Mouse (Mus musculus) embryonic facial prominence, embryonic 15.5 days (tissue): Measurements from ENCODE around the gene Bach2. TPM values are rescaled to one million over a fixed set of nuclear protein-coding genes. Genes with fewer than 3 reads are reported as not detected.

Experiments used
- ATAC-seq: fragments of 200-750 bp; cut with Nextera tagmentation; 2 replicates; pipeline ENCODE4 v1.8.0; 2017; ENCODE audit warnings: low read depth, moderate TSS enrichment; ENCODE audit not compliant: insufficient number of reproducible peaks, low FRiP score, low TSS enrichment
- H3K27ac ChIP-seq: fragments of 300-500 bp; sonication (generic); replicated peaks from 2 replicates; pipeline ENCODE4 v1.5.1; 2015; ENCODE audit warnings: mild to moderate bottlenecking, inconsistent platforms
- H3K27me3 ChIP-seq: fragments of 300-500 bp; sonication (generic); 2 replicates; pipeline ENCODE4 v1.6.1; 2015; ENCODE audit warnings: inconsistent platforms
- H3K36me3 ChIP-seq: fragments of 300-500 bp; sonication (generic); 2 replicates; pipeline ENCODE4 v1.6.1; 2015; ENCODE audit warnings: mild to moderate bottlenecking, inconsistent platforms
- H3K4me1 ChIP-seq: fragments of 300-500 bp; sonication (generic); 2 replicates; pipeline ENCODE4 v1.6.1; 2015; ENCODE audit warnings: inconsistent platforms
- H3K4me2 ChIP-seq: fragments of 300-500 bp; sonication (generic); replicated peaks from 2 replicates; pipeline ENCODE4 v1.6.1; 2015; ENCODE audit warnings: mild to moderate bottlenecking, inconsistent platforms
- H3K4me3 ChIP-seq: fragments of 300-500 bp; sonication (generic); replicated peaks from 2 replicates; pipeline ENCODE4 v1.5.1; 2015; ENCODE audit warnings: mild to moderate bottlenecking, inconsistent platforms
- H3K9ac ChIP-seq: fragments of 300-500 bp; sonication (generic); 2 replicates; pipeline ENCODE4 v1.6.1; 2015; ENCODE audit warnings: inconsistent platforms
- H3K9me3 ChIP-seq: fragments of 300-500 bp; sonication (generic); replicated peaks from 2 replicates; pipeline ENCODE4 v1.6.1; 2016; ENCODE audit warnings: inconsistent platforms
- WGBS: fragments of 180-500 bp; shearing (Covaris S2); methylation state at CpG from one replicate; pipeline ENCODE4 v1.1.7; 2015; 5-methylcytosine and 5-hydroxymethylcytosine counted together
- polyA plus RNA-seq: library from polyadenylated mRNA; unstranded; fragments of >200 nt; fragmentation: Nextera tagmentation; extraction: Ambion mirVana; gene quantifications from 2 replicates; pipeline ENCODE4 v1.2.1, GENCODE M21; 2015

Bach2 gene
- polyA plus RNA-seq, result 7.2 and 7.9 TPM in 2 replicates

- Histone ChIP-seq H3K4me3 (peak within 1 kb of the TSS; percentile 89), H3K4me2 (peak within 1 kb of the TSS; percentile 94), H3K9ac (peak within 1 kb of the TSS; percentile 77), H3K4me1 (peaks cover 24% of the 10 kb centered on the region), H3K27me3 (no peaks in the 10 kb centered on the region), H3K9me3 (no peaks in the 10 kb centered on the region), H3K36me3 (no peaks in the 10 kb centered on the region), H3K27ac (peak within 1 kb of the TSS; percentile 92)
- 0% methylated on average over 61 of the region's 69 CpGs for WGBS
- peak; percentile 82 for ATAC-seq
These were observed at the start of gene Bach2 for GRCm38 (mm10) chr4:32238366-32238854. TSS of gene Bach2 (plus strand) at chr4:32238804.

GRCm38 (mm10) chr4:32189416-32190036 lies 49.1 kb upstream of the Bach2 start:
- Histone ChIP-seq H3K4me2 (no peak overlapping the region), H3K9me3 (no peaks in the 10 kb centered on the region), H3K4me3 (no peak overlapping the region), H3K4me1 (no peaks in the 10 kb centered on the region), H3K27ac (no peak overlapping the region), H3K27me3 (no peaks in the 10 kb centered on the region), H3K36me3 (no peaks in the 10 kb centered on the region), H3K9ac (no peak overlapping the region)
- no peak for ATAC-seq
- WGBS, result 76% methylated on average over 4 of the region's 4 CpGs

GRCm38 (mm10) chr4:32190506-32190905 lies 48.1 kb upstream of the Bach2 start:
- Histone ChIP-seq H3K27ac (no peak overlapping the region), H3K27me3 (no peaks in the 10 kb centered on the region), H3K4me3 (no peak overlapping the region), H3K4me1 (0 out of 2 replicates have a peak, but pooled peaks cover 1% of the 10 kb centered on the region), H3K36me3 (no peaks in the 10 kb centered on the region), H3K4me2 (no peak overlapping the region), H3K9ac (no peak overlapping the region), H3K9me3 (no peaks in the 10 kb centered on the region)
- 51% methylated on average over 8 of the region's 8 CpGs for WGBS
- no peak for ATAC-seq

- peak; percentile 79 for ATAC-seq
- no peaks in the 10 kb centered on the region for H3K27me3 ChIP-seq
- H3K4me1 ChIP-seq, result peaks cover 19% of the 10 kb centered on the region
- H3K4me2 ChIP-seq, result 0 out of 2 replicates have a peak overlapping the region, but pooled peaks have one; percentile 1
- H3K36me3 ChIP-seq, result no peaks in the 10 kb centered on the region
- H3K9ac ChIP-seq, result no peak overlapping the region
- no peak overlapping the region for H3K4me3 ChIP-seq
- 9% methylated on average over 9 of the region's 9 CpGs for WGBS
- H3K9me3 ChIP-seq, result no peaks in the 10 kb centered on the region
- H3K27ac ChIP-seq, result 0 out of 2 replicates have a peak overlapping the region, but pooled peaks have one; percentile 39
These were observed 42.4 kb upstream of the Bach2 start for GRCm38 (mm10) chr4:32195945-32196921.

- Histone ChIP-seq H3K27ac (no peak overlapping the region), H3K9me3 (no peaks in the 10 kb centered on the region), H3K27me3 (no peaks in the 10 kb centered on the region), H3K4me2 (no peak overlapping the region), H3K9ac (no peak overlapping the region), H3K4me1 (peaks cover 19% of the 10 kb centered on the region), H3K4me3 (no peak overlapping the region), H3K36me3 (no peaks in the 10 kb centered on the region)
- ATAC-seq, result no peak
- WGBS, result 94% methylated on average over 1 of the region's 1 CpGs
These were observed 40.6 kb upstream of the Bach2 start for GRCm38 (mm10) chr4:32198031-32198430.

- Histone ChIP-seq H3K4me1 (peaks cover 19% of the 10 kb centered on the region), H3K9me3 (no peaks in the 10 kb centered on the region), H3K4me3 (no peak overlapping the region), H3K4me2 (no peak overlapping the region), H3K36me3 (no peaks in the 10 kb centered on the region), H3K27me3 (no peaks in the 10 kb centered on the region), H3K9ac (no peak overlapping the region), H3K27ac (no peak overlapping the region)
- ATAC-seq, result no peak
- WGBS, result 84% methylated on average over 7 of the region's 7 CpGs
These were observed 40.0 kb upstream of the Bach2 start for GRCm38 (mm10) chr4:32198589-32198988.

GRCm38 (mm10) chr4:32199156-32199555 lies 39.4 kb upstream of the Bach2 start:
- no peak overlapping the region for H3K4me2 ChIP-seq
- H3K9ac ChIP-seq, result no peak overlapping the region
- H3K27me3 ChIP-seq, result no peaks in the 10 kb centered on the region
- WGBS, result 83% methylated on average over 7 of the region's 7 CpGs
- ATAC-seq, result no peak
- no peak overlapping the region for H3K27ac ChIP-seq
- H3K36me3 ChIP-seq, result no peaks in the 10 kb centered on the region
- no peaks in the 10 kb centered on the region for H3K9me3 ChIP-seq
- H3K4me1 ChIP-seq, result peaks cover 19% of the 10 kb centered on the region
- no peak overlapping the region for H3K4me3 ChIP-seq

- no peaks in the 10 kb centered on the region for H3K36me3 ChIP-seq
- ATAC-seq, result no peak
- no peak overlapping the region for H3K27ac ChIP-seq
- H3K9ac ChIP-seq, result no peak overlapping the region
- 79% methylated on average over 8 of the region's 8 CpGs for WGBS
- H3K4me2 ChIP-seq, result no peak overlapping the region
- no peaks in the 10 kb centered on the region for H3K27me3 ChIP-seq
- peaks cover 11% of the 10 kb centered on the region for H3K4me1 ChIP-seq
- H3K4me3 ChIP-seq, result no peak overlapping the region
- no peaks in the 10 kb centered on the region for H3K9me3 ChIP-seq
These were observed 37.5 kb upstream of the Bach2 start for GRCm38 (mm10) chr4:32201114-32201513.

- Histone ChIP-seq H3K4me3 (no peak overlapping the region), H3K4me1 (no peaks in the 10 kb centered on the region), H3K9me3 (no peaks in the 10 kb centered on the region), H3K27me3 (no peaks in the 10 kb centered on the region), H3K4me2 (no peak overlapping the region), H3K36me3 (no peaks in the 10 kb centered on the region), H3K27ac (no peak overlapping the region), H3K9ac (no peak overlapping the region)
- no peak for ATAC-seq
- WGBS, result 80% methylated on average over 5 of the region's 5 CpGs
These were observed 36.2 kb upstream of the Bach2 start for GRCm38 (mm10) chr4:32202362-32202761.

- ATAC-seq, result no peak
- no peaks in the 10 kb centered on the region for H3K27me3 ChIP-seq
- no peaks in the 10 kb centered on the region for H3K36me3 ChIP-seq
- H3K27ac ChIP-seq, result no peak overlapping the region
- no peak overlapping the region for H3K4me3 ChIP-seq
- H3K9ac ChIP-seq, result no peak overlapping the region
- H3K9me3 ChIP-seq, result no peaks in the 10 kb centered on the region
- 80% methylated on average over 4 of the region's 4 CpGs for WGBS
- H3K4me2 ChIP-seq, result no peak overlapping the region
- no peaks in the 10 kb centered on the region for H3K4me1 ChIP-seq
These were observed 33.8 kb upstream of the Bach2 start for GRCm38 (mm10) chr4:32204819-32205218.

- no peak for ATAC-seq
- H3K36me3 ChIP-seq, result no peaks in the 10 kb centered on the region
- H3K27me3 ChIP-seq, result no peaks in the 10 kb centered on the region
- no peak overlapping the region for H3K4me2 ChIP-seq
- H3K9me3 ChIP-seq, result no peaks in the 10 kb centered on the region
- H3K4me3 ChIP-seq, result no peak overlapping the region
- WGBS, result 57% methylated on average over 2 of the region's 2 CpGs
- H3K4me1 ChIP-seq, result no peaks in the 10 kb centered on the region
- H3K9ac ChIP-seq, result no peak overlapping the region
- H3K27ac ChIP-seq, result no peak overlapping the region
These were observed 32.8 kb upstream of the Bach2 start for GRCm38 (mm10) chr4:32205825-32206224.
